Mouse (Mus musculus) megakaryocyte, adult 5-6 weeks (primary cell): ENCODE results near the gene Sema4c. TPM values are rescaled to one million over a fixed set of nuclear protein-coding genes. Genes with fewer than 3 reads are reported as not detected.

ENCODE experiments used
- ATAC-seq: 2 replicates; pipeline ENCODE4 v1.8.0; 2016; ENCODE audit warnings: mild to moderate bottlenecking, inconsistent platforms; ENCODE audit not compliant: poor library complexity, severe bottlenecking
- total RNA-seq, 2 experiments: library from RNA; stranded (forward) in 1 of 2; stranded (reverse) in 1 of 2; fragments of 153-499, 151-499 nt in 1 of 2; fragments of 221-1000, 200-1000 nt in 1 of 2; gene quantifications; 2 replicates each; pipeline versions ENCODE4 v1.2.3 to v1.2.4; 2015 to 2017

Gene Sema4c
- total RNA-seq, 2 experiments from 2014 or later: 2.1 to 3.6 TPM

- peak; percentile 6; the same call in 1 of the 2 replicates for ATAC-seq
Measured at GRCm38 (mm10) chr1:36512089-36512965, 45.8 kb downstream of the Sema4c start.

DNA sequence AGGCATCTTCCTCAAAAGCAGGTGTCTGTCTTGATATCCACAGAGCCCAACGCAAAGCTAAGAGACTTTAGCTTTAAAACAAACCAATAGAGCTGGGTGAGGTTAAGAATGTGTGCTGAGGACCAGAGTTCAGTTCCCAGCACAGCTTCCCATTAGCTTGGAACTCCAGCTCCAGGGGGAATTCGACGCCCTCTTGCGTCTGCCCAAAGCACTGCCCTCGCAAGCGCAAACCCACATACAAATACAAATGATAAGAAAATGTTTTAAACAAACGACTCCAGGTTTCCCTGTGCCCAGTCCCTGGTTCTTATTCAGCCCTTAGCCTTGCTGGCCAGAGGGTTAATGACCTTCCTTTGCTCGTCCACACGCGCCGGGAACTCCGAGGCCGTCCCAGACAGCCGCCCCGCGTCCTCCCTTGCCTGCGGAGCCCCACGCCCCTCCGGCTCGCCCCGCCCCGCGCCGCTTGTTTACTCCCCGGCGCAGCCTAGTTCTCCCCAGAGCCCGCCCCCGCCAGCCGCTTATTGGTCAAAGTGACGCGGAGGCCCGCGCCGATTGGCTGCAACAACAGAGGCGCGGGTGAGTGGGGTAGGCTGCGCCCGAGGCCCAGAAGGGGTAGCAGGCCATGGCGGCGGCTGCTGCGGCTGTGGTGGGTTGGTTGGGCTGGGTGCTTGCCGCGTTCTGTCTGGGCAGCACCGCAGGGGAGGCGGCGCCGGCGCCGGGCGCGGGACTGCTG is 46.7 kb downstream of the Sema4c start, which contains the start of gene Cnnm3:
TSS of gene Cnnm3 (plus strand) at position 579 of the 733 bp plus-strand sequence.
- ATAC-seq: peak; percentile 89

GRCm38 (mm10) chr1:36508238-36508637 is 49.9 kb downstream of the Sema4c start:
- ATAC-seq: peak; percentile 67

DNA sequence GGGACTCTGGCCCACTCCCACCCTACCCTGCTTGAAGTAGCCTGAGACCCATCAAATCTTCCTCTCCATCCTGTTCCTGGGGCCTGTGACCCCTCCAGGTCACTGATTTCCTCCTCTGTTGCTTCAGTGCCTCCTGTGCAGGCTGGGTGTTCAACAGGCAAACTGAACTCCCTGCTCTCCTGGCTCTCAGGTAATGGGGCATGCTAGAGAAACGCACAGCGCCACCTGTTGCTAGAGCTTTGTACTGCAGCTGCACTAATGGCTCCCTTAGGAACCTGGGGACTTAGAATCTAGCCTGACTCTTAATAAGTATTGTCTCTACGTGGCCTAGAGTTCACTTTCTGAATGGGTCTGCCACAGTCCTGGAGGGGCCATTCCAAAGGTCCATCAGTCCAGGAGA is 56.9 kb downstream of the Sema4c start:
- ATAC-seq: peak; percentile 84

Other genes with a start within 250 kb of the Sema4c start
- 12.6 and 13.9 TPM in 2 replicates for gene Kansl3, start 189.2 kb downstream of the Sema4c start, total RNA-seq (2015)
- gene Kansl3, start 189.2 kb downstream of the Sema4c start, total RNA-seq (2017): 28.2 and 31.5 TPM in 2 replicates
- gene Fer1l5, start 186.1 kb downstream of the Sema4c start, total RNA-seq (2015): not detected in 2 replicates
- 0.37 TPM in 1 of 2 replicates, not detected in the other for gene Fer1l5, start 186.1 kb downstream of the Sema4c start, total RNA-seq (2017)
- gene Lman2l, start 113.1 kb downstream of the Sema4c start, total RNA-seq (2015): 23.9 and 25.4 TPM in 2 replicates
- 14.4 and 15.8 TPM in 2 replicates for gene Lman2l, start 113.1 kb downstream of the Sema4c start, total RNA-seq (2017)
- 17.8 and 22.7 TPM in 2 replicates for gene Cnnm4, start 86.7 kb downstream of the Sema4c start, total RNA-seq (2015)
- 15.2 and 16.3 TPM in 2 replicates for gene Cnnm4, start 86.7 kb downstream of the Sema4c start, total RNA-seq (2017)
- gene Cnnm3, start 46.5 kb downstream of the Sema4c start, total RNA-seq (2015): 14.4 and 15.1 TPM in 2 replicates
- 6.8 and 11.1 TPM in 2 replicates for gene Cnnm3, start 46.5 kb downstream of the Sema4c start, total RNA-seq (2017)
- 2.3 and 2.4 TPM in 2 replicates for gene Ankrd23, start 21.5 kb downstream of the Sema4c start, total RNA-seq (2015)
- gene Ankrd23, start 21.5 kb downstream of the Sema4c start, total RNA-seq (2017): 2.2 and 9.8 TPM in 2 replicates
- gene Gm42417, start 18.9 kb downstream of the Sema4c start, total RNA-seq (2015): not detected in 2 replicates
- gene Gm42417, start 18.9 kb downstream of the Sema4c start, total RNA-seq (2017): not detected in 2 replicates
- gene Ankrd39, start 10.9 kb downstream of the Sema4c start, total RNA-seq (2015): 3.6 and 4.9 TPM in 2 replicates
- 2.2 and 2.9 TPM in 2 replicates for gene Ankrd39, start 10.9 kb downstream of the Sema4c start, total RNA-seq (2017)
- 0.62 TPM in 1 of 2 replicates, not detected in the other for gene Fam178b, start 124.8 kb upstream of the Sema4c start, total RNA-seq (2015)
- gene Fam178b, start 124.8 kb upstream of the Sema4c start, total RNA-seq (2017): not detected in 2 replicates
- gene Cox5b, start 133.1 kb upstream of the Sema4c start, total RNA-seq (2015): 370 and 491 TPM in 2 replicates
- 820 and 835 TPM in 2 replicates for gene Cox5b, start 133.1 kb upstream of the Sema4c start, total RNA-seq (2017)
- 0.33 TPM in 1 of 2 replicates, not detected in the other for gene 4933424G06Rik, start 151.8 kb upstream of the Sema4c start, total RNA-seq (2015)
- gene 4933424G06Rik, start 151.8 kb upstream of the Sema4c start, total RNA-seq (2017): not detected in 2 replicates
- gene Actr1b, start 156.1 kb upstream of the Sema4c start, total RNA-seq (2015): 14.0 and 17.4 TPM in 2 replicates
- gene Actr1b, start 156.1 kb upstream of the Sema4c start, total RNA-seq (2017): 34.7 and 37.7 TPM in 2 replicates
- gene Zap70, start 203.4 kb upstream of the Sema4c start, total RNA-seq (2015): 0.71 and 1.7 TPM in 2 replicates
- gene Zap70, start 203.4 kb upstream of the Sema4c start, total RNA-seq (2017): 0.77 and 1.5 TPM in 2 replicates